Mouse (Mus musculus) olfactory bulb, adult 2 months (tissue): ENCODE measurements around the gene Hk3.

Experiments
- CTCF ChIP-seq: fragments of 200-500 bp; IDR thresholded peaks from 2 replicates; pipeline ENCODE4 v1.5.1; 2012; ENCODE audit warnings: low read depth, mild to moderate bottlenecking, low read length, moderate library complexity; ENCODE audit not compliant: insufficient read depth
- POLR2A ChIP-seq: fragments of 200-500 bp; IDR thresholded peaks from 2 replicates; pipeline ENCODE4 v1.6.1; 2012; ENCODE audit warnings: mild to moderate bottlenecking, low read depth, low read length, moderate library complexity; ENCODE audit not compliant: insufficient read depth

DNA sequence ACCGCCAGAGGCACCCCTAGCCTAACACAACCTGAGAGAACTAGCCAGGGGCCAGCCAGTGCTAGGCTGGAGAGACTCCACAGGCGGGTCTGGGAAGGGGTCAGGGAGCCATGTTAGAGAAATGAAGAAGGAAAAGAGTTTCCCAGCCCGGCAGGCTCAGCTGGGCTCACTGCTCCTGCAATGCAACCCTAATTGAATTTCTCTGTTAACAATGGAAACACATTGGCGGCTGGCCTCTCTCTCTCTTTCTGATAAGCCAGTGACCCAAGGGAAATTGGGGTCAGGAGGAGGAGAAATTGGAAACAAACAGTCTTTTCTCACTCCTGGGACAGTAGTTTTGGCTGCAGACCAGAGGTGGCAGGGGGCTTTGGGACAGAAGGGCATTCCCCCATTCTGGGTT lies 26.6 kb downstream of the Hk3 start:
- TF ChIP-seq CTCF (no peak), POLR2A (no peak)
